12 mouse cellular contexts compared by ENCODE assay signal in the genomic region with DNA sequence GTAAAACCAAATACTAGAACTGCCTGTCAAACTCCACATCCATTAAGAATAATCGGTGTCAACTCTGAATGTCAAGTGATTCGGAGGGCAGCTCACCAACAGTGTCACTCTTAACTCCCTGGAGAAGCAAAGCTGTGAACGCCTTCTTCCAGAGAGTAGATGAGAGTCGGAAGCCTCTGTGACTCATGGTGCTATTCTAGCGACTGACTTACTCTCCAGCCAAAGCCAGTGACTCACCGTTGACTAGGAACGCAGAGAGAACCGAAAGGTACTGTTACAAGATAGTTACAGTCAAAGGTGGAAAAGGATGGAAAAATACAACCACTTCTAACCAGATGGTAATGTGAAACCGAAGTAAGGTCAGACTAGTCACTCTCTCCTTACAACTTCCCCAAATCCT.
DNase-seq lines count a peak whose midpoint lies in the region; ATAC-seq lines count a peak whose summit lies in the region.
"Had no signal": no experiment of that assay in that cellular context is flagged by ENCODE, and none has a peak within 500 bp of the region (broad histone marks: within the 10 kb centered on the region; RNA-seq: fewer than 3 reads in every experiment).

No protein-coding gene starts in this region.

- no peak overlapping the region for H3K4me3 ChIP-seq in intestine, embryonic 15.5 days (replicated peaks)
- H3K4me3 ChIP-seq in forebrain, embryonic 16.5 days (replicated peaks; ENCODE audit: low read length), result no peak overlapping the region
- H3K4me3 ChIP-seq: liver, embryonic 13.5 days; midbrain, embryonic 12.5 days had no signal

- H3K27ac ChIP-seq in intestine, embryonic 15.5 days, result no peak overlapping the region
- H3K27ac ChIP-seq in forebrain, embryonic 16.5 days (ENCODE audit: low read length), result no peak overlapping the region
- H3K27ac ChIP-seq: liver, embryonic 13.5 days; midbrain, embryonic 12.5 days had no signal

- 84% methylated on average over 9 of the region's 9 CpGs for WGBS in intestine, embryonic 15.5 days
- WGBS in forebrain, embryonic 16.5 days, result 86% methylated on average over 9 of the region's 9 CpGs

- 0 out of 2 replicates have a peak, but pooled peaks have one; percentile 21 for ATAC-seq in intestine, embryonic 15.5 days
- ATAC-seq in forebrain, embryonic 16.5 days, result no peak

- H3K36me3 ChIP-seq in intestine, embryonic 15.5 days, result no peaks in the 10 kb centered on the region
- H3K36me3 ChIP-seq in forebrain, embryonic 16.5 days (ENCODE audit: control insufficient read depth, insufficient read depth), result no peaks in the 10 kb centered on the region
- H3K36me3 ChIP-seq: liver, embryonic 13.5 days; midbrain, embryonic 12.5 days had no signal

- DNase-seq in cerebellum, postnatal 25 days, result peak; percentile 54 to 57
- no peak for DNase-seq in cerebellum, adult 11-12 months
- DNase-seq in 3134 (ENCODE audit: extremely low read depth, insufficient read length, low spot score), result peak; percentile 78
- DNase-seq in Muller cell, postnatal 12 days (ENCODE audit: inconsistent ontology term), result peak; percentile 43
- DNase-seq in thymus, adult 18-20 months, result no peak
- no peak for DNase-seq in layer of hippocampus, postnatal 14 days (ENCODE audit: low spot score in 2 of 2)
- DNase-seq: kidney, postnatal 36 days; liver, embryonic 13.5 days had no signal

- H3K4me2 ChIP-seq in intestine, embryonic 15.5 days (replicated peaks), result no peak overlapping the region
- no peak overlapping the region for H3K4me2 ChIP-seq in forebrain, embryonic 16.5 days (ENCODE audit: low read length)
- H3K4me2 ChIP-seq: liver, embryonic 13.5 days; midbrain, embryonic 12.5 days had no signal

- H3K9ac ChIP-seq in intestine, embryonic 15.5 days, result no peak overlapping the region
- no peak overlapping the region for H3K9ac ChIP-seq in forebrain, embryonic 16.5 days (replicated peaks; ENCODE audit: low read depth, low read length)
- H3K9ac ChIP-seq: liver, embryonic 13.5 days; midbrain, embryonic 12.5 days had no signal

- no peaks in the 10 kb centered on the region for H3K27me3 ChIP-seq in intestine, embryonic 15.5 days (replicated peaks)
- H3K27me3 ChIP-seq in forebrain, embryonic 16.5 days (replicated peaks; ENCODE audit: control insufficient read depth, insufficient read depth, low read length), result no peaks in the 10 kb centered on the region
- H3K27me3 ChIP-seq: liver, embryonic 13.5 days; midbrain, embryonic 12.5 days had no signal

- H3K9me3 ChIP-seq in intestine, embryonic 15.5 days, result no peaks in the 10 kb centered on the region
- no peaks in the 10 kb centered on the region for H3K9me3 ChIP-seq in forebrain, embryonic 16.5 days (ENCODE audit: control insufficient read depth, low read length)
- H3K9me3 ChIP-seq: G1E; liver, embryonic 13.5 days; midbrain, embryonic 12.5 days had no signal

- H3K4me1 ChIP-seq in intestine, embryonic 15.5 days (replicated peaks), result no peaks in the 10 kb centered on the region; the same call in 1 of the 2 replicates
- H3K4me1 ChIP-seq in forebrain, embryonic 16.5 days (replicated peaks; ENCODE audit: control insufficient read depth, insufficient read depth, low read length), result peaks cover 9% of the 10 kb centered on the region

Comparison
In these comparisons a context has a peak if more than half of its experiments do, and no peak if none do; other contexts are left out.
1. DNase-seq: peak in cerebellum, postnatal 25 days (2 of 2), 3134 (single experiment) and Muller cell, postnatal 12 days (single experiment); none in cerebellum, adult 11-12 months (single experiment), thymus, adult 18-20 months (0 of 2) and layer of hippocampus, postnatal 14 days (0 of 2).